Mouse (Mus musculus): ENCODE results near the gene Elmo1. TPM values are rescaled to one million over a fixed set of nuclear protein-coding genes. Genes with fewer than 3 reads are reported as not detected.

Elmo1 gene
- total and polyA plus RNA-seq, 3 experiments = 5.2 to 7.6 TPM; not detected in 1

GRCm38 (mm10) chr13:20183512-20184238, 93.3 kb downstream of the Elmo1 start (continued):
- TF ChIP-seq TCF12 (IDR thresholded peaks at IDR 0.05; ENCODE audit: low read depth, low read length) (peak; percentile 88), TBP (IDR thresholded peaks at IDR 0.05; ENCODE audit: low read depth, low read length) (no peak), KAT2A (conservative IDR thresholded peaks at IDR 0.05; ENCODE audit: low read depth, low read length) (no peak), BHLHE40 (IDR thresholded peaks at IDR 0.05; ENCODE audit: borderline replicate concordance, low read depth, low read length) (no peak), MYB (IDR thresholded peaks at IDR 0.05; ENCODE audit: low read depth, low read length) (peak; percentile 11; the same call in 1 of the 2 replicates), GABPA (IDR thresholded peaks at IDR 0.05; ENCODE audit: low read depth, low read length) (no peak), SIN3A (IDR thresholded peaks at IDR 0.05; ENCODE audit: low read length) (peak; percentile 45), NRF1 (IDR thresholded peaks at IDR 0.05; ENCODE audit: insufficient read depth, low read depth, low read length, poor library complexity, severe bottlenecking) (no peak), MAFK (IDR thresholded peaks at IDR 0.05; ENCODE audit: borderline replicate concordance, low read depth, low read length) (peak; percentile 45; the same call in 1 of the 2 replicates), ZKSCAN1 (IDR thresholded peaks at IDR 0.05; ENCODE audit: low read depth, low read length) (no peak), CHD2 (IDR thresholded peaks at IDR 0.05; ENCODE audit: low read length) (no peak), UBTF (IDR thresholded peaks at IDR 0.05; ENCODE audit: borderline replicate concordance, insufficient read depth, low read depth, low read length) (no peak)

- peak overlapping the region; percentile 77 for H3K9ac ChIP-seq (ENCODE audit: control insufficient read depth, low read depth, low read length, poor library complexity, severe bottlenecking)
- H3K36me3 ChIP-seq (ENCODE audit: control insufficient read depth in 1 of 2, insufficient read depth in 2 of 2, low read length in 2 of 2) = peaks cover 0 to 9% of the 10 kb centered on the region in 2 experiments; a peak in 2 of 4 replicates
- H3K9me3 ChIP-seq (replicated peaks; ENCODE audit: insufficient read depth, low read length) = no peaks in the 10 kb centered on the region
- H3K4me3 ChIP-seq (ENCODE audit: control insufficient read depth in 1 of 2, insufficient read depth in 1 of 2, low read depth in 2 of 2, low read length in 2 of 2) = peak overlapping the region; percentile 45 to 65
- H3K79me2 ChIP-seq (ENCODE audit: control insufficient read depth, insufficient read depth, low read length, poor library complexity) = peaks cover 3% of the 10 kb centered on the region; the same call in 1 of the 2 replicates
- H3K4me1 ChIP-seq (ENCODE audit: control insufficient read depth in 1 of 2, insufficient read depth in 2 of 2, low read length in 2 of 2) = peaks cover 0 to 9% of the 10 kb centered on the region in 2 experiments; a peak in 3 of 4 replicates
- DNase-seq (ENCODE audit: low read depth, low spot score) = peak; percentile 78
- no peaks in the 10 kb centered on the region for H3K27me3 ChIP-seq (ENCODE audit: control insufficient read depth in 1 of 2, insufficient read depth in 2 of 2, low read length in 2 of 2)
- peak overlapping the region; percentile 86 for H3K27ac ChIP-seq (ENCODE audit: control insufficient read depth, low read depth, low read length)
- TF ChIP-seq TCF12 (IDR thresholded peaks at IDR 0.05; ENCODE audit: low read depth, low read length) (0 out of 2 replicates have a peak, but pooled peaks have one; percentile 20), SMC3 (IDR thresholded peaks at IDR 0.05; ENCODE audit: low read depth, low read length) (no peak), USF1 (IDR thresholded peaks at IDR 0.05; ENCODE audit: low read depth, low read length) (no peak), MYB (IDR thresholded peaks at IDR 0.05; ENCODE audit: low read depth, low read length) (no peak), SIN3A (IDR thresholded peaks at IDR 0.05; ENCODE audit: low read length) (no peak; the same call in none of the 2 replicates), EP300 (IDR thresholded peaks at IDR 0.05; ENCODE audit: low read depth in 1 of 2, low read length in 2 of 2) (no peak), BHLHE40 (IDR thresholded peaks at IDR 0.05; ENCODE audit: borderline replicate concordance, low read depth, low read length) (no peak), UBTF (IDR thresholded peaks at IDR 0.05; ENCODE audit: borderline replicate concordance, insufficient read depth, low read depth, low read length) (no peak), USF2 (IDR thresholded peaks at IDR 0.05; ENCODE audit: borderline replicate concordance in 1 of 2, insufficient read depth in 1 of 2, low read depth in 1 of 2, low read length in 2 of 2) (no peak), E2F4 (IDR thresholded peaks at IDR 0.05; ENCODE audit: borderline replicate concordance, low read depth, low read length) (no peak), POLR2A (IDR thresholded peaks at IDR 0.05; ENCODE audit: control insufficient read depth in 1 of 2, insufficient read depth in 1 of 2, low read depth in 1 of 2, low read length in 2 of 2, poor library complexity in 1 of 2) (peak in 1 of 2 experiments; percentile 52; a peak in 1 of 4 replicates), MEF2A (IDR thresholded peaks at IDR 0.05; ENCODE audit: extremely low read depth, insufficient replicate concordance, low read depth, low read length, poor library complexity, severe bottlenecking) (no peak), ZNF384 (IDR thresholded peaks at IDR 0.05; ENCODE audit: low read depth, low read length) (no peak), RAD21 (IDR thresholded peaks at IDR 0.05; ENCODE audit: low read depth, low read length) (no peak), POLR2AphosphoS5 (IDR thresholded peaks at IDR 0.05; ENCODE audit: borderline replicate concordance, low read depth, low read length) (no peak), TAL1 (IDR thresholded peaks at IDR 0.05; ENCODE audit: low read length) (no peak), MYC (IDR thresholded peaks at IDR 0.05; ENCODE audit: low read depth, low read length) (0 out of 2 replicates have a peak, but pooled peaks have one; percentile 21), MAX (IDR thresholded peaks at IDR 0.05; ENCODE audit: low read length) (peak; percentile 54; the same call in 1 of the 2 replicates), CHD1 (IDR thresholded peaks at IDR 0.05; ENCODE audit: low read depth, low read length) (no peak), ZC3H11A (IDR thresholded peaks at IDR 0.05; ENCODE audit: low read depth, low read length) (no peak), ZKSCAN1 (IDR thresholded peaks at IDR 0.05; ENCODE audit: low read depth, low read length) (no peak), POLR2AphosphoS2 (IDR thresholded peaks at IDR 0.05; ENCODE audit: low read length) (no peak), HCFC1 (IDR thresholded peaks at IDR 0.05; ENCODE audit: low read depth, low read length) (no peak), CTCF (IDR thresholded peaks at IDR 0.05 in 2 of 3, conservative IDR thresholded peaks at IDR 0.05 in 1 of 3; ENCODE audit: control insufficient read depth in 1 of 3, insufficient read depth in 1 of 3, low read depth in 2 of 3, low read length in 3 of 3, poor library complexity in 1 of 3, severe bottlenecking in 1 of 3) (no peak)
Measured at GRCm38 (mm10) chr13:20184239-20185033, 94.0 kb downstream of the Elmo1 start.
